Mouse (Mus musculus) lung, postnatal 4 days (tissue): ENCODE data around the gene Gltp.

Experiments
- DNase-seq, 2 experiments: peaks; one replicate each; pipeline ENCODE4 v3.0.0; 2021

The Gltp gene

DNA sequence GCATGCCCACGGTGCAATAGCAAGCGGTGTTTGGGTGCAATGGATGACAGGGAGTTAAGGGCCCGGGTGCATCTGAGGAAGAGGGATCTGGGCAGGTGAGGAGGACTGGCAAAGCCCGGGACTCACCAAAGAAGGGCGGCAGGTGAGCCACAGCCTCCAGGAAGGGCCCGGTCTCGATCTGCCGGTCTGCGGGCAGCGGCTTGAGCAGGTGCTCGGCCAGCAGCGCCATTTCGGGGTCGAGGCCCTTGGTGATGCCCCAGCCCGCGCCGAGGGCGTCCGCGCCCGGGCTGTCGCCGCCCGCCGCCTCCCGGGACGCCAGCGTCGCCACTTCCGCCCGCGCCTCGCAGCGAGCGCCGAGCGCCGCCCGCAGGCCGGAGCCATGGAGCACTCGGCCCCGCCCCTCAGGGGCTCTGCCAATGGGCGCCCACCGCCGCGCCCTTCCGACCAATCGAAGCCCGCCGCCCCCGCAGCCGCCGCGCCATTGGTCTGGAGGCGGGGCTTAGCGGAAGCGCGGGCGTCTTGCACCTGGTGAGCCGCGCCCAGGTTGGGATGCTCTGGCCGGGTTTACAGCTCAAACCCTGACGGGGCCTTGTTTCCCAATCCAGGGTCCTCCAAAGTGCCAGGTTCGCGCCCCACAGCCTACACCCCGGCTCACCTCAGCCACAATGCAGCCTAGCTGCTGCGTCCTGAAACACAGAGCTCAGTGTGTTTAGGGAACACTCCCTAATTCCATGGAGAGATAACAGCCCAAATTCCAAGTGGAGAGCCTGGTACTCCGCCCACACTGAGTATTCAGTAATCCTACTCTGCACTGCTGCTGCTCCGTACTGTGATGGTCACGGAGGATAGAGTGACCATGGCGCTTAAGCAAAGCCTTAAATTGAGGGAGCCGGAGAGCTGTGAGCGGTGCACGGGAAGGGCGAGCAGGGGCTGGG is at the start of gene Gltp:
Gene Gltp, minus strand, starts transcription at position 352 of the 935 bp plus-strand sequence.
- peak; percentile 95 to 96 for DNase-seq

DNA sequence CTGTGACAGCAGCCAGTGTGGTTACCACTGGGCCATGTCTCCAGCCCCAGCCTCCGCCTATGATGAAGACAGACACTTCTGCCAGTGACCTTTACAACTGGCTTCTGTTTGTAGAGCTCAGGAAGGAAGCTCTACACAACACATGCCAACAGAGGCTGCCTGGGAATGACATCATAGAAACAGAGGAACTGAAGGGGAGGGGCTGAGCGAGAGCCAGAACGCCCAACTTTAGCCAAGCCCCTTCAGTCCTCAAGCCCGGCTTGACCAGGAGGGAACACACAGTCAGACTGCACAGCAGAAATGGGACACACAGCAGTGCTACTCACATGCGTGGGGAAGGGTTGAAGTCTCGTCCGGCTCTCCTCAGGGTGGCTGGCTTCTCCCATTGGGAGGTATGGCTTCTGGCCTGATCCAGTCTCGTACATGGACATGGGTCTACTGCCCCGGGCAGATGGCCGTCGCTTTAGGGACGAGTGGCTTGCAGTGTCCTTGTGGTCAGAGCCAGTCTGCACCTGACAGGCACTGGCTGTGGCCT is 48.0 kb upstream of the Gltp start:
- peak; percentile 78 to 83 for DNase-seq

DNA sequence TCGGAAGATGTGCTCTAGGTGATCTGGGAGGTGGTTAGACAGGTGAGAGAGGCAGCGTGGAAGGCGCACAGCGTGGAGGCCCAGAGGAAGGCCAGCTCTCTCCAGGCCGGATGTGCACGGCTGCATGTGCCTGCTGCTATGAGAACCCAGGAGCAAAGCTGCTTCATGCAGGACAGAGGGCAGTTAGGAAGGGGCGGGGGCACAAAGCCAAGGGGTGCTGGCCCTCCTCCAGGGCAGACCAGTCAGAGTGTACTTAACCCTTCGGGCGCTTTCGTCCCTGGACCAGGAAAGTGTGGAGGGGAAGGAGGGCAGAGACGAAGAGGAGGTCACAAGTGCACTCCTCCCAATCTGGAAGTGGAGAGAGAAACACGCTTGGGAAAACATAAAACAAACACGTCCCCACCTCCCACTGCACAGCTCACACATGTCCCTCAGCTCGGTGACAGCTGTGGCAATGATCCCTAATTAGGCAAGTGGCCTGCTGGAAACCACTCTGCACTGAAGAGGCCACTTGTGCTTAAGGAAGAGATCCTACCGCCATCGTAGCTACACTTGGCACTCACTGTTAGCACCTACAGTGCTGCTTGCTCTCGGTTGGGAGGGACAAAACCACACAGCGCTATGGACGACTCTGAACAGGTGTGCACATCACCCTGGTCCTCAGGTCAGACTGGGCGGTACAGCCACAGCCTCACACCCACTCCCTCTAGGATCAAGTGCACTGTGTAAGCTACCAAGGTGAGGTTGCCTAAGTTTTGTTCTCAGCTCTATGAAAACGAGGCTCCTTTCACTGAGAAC is 46.5 kb upstream of the Gltp start:
- peak; percentile 81 to 90 for DNase-seq

GRCm38 (mm10) chr5:114733606-114734005 is 42.8 kb upstream of the Gltp start:
- no peak for DNase-seq

GRCm38 (mm10) chr5:114731969-114732368 is 41.2 kb upstream of the Gltp start:
- DNase-seq: no peak

DNA sequence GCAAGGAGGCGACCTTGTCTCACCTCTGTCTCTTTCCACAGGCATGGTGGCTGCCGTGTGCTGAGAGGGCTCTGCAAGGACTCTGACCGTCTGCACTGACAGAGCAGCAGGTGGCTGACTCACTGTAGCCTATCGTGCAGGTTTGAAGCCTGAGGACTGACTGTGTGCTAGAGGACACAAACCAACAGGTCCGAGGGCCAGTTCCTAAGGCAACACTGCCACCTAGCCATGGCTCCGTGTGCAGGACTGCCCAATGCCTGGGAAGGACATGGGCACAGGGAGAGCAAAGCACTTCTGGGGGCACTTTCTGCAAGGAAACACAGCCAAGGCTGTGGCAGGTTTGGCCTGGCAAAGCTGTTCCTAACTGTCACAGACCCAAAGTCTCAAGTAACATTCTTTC is 40.7 kb upstream of the Gltp start:
- DNase-seq: no peak

- peak; percentile 26 to 65 for DNase-seq
Observed at GRCm38 (mm10) chr5:114730129-114730528, 39.3 kb upstream of the Gltp start.

DNA sequence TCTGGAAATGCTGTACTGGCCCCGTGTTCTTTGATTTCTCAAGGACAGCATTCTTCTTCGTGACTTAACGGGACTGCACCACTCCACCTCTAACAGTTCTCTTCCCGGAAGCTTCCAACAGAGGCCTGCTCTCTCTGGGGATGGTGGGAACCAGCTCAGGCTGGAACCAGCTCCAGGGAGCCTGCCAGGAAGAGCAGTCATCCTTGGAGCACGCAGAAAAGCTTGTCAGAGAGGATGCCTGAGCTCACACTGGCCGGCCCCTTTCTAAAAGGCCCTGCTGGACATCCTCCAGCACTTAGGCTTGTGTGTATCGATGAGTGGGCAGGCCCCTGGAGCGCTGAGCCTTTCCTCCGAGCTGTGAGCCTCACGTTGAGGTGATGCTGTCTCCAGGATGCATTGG is 37.4 kb upstream of the Gltp start:
- no peak for DNase-seq

DNA sequence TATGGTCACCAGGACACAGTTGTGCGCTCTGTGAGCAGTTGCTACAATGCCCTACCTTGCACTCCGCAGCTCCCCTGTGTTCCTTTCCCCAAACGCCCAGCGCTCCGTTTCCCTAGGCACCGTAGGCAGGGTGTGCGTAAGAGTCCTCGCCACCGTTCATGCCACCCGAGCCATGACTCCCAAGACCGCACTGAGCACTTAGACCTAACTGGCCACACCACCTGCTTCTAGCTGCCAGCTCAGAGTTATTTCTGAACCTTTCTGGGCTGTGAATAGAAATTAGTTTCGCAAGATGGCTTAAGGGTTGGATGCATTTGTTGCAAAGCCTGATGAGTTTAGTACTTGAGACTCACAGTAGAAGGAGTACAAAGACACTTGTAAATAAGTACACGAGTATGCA is 32.1 kb upstream of the Gltp start:
- DNase-seq: no peak

GRCm38 (mm10) chr5:114721969-114722368 is 31.2 kb upstream of the Gltp start:
- no peak for DNase-seq

GRCm38 (mm10) chr5:114720784-114721183 is 30.0 kb upstream of the Gltp start:
- no peak for DNase-seq

GRCm38 (mm10) chr5:114719928-114720270 is 29.1 kb upstream of the Gltp start:
- DNase-seq: no peak

DNA sequence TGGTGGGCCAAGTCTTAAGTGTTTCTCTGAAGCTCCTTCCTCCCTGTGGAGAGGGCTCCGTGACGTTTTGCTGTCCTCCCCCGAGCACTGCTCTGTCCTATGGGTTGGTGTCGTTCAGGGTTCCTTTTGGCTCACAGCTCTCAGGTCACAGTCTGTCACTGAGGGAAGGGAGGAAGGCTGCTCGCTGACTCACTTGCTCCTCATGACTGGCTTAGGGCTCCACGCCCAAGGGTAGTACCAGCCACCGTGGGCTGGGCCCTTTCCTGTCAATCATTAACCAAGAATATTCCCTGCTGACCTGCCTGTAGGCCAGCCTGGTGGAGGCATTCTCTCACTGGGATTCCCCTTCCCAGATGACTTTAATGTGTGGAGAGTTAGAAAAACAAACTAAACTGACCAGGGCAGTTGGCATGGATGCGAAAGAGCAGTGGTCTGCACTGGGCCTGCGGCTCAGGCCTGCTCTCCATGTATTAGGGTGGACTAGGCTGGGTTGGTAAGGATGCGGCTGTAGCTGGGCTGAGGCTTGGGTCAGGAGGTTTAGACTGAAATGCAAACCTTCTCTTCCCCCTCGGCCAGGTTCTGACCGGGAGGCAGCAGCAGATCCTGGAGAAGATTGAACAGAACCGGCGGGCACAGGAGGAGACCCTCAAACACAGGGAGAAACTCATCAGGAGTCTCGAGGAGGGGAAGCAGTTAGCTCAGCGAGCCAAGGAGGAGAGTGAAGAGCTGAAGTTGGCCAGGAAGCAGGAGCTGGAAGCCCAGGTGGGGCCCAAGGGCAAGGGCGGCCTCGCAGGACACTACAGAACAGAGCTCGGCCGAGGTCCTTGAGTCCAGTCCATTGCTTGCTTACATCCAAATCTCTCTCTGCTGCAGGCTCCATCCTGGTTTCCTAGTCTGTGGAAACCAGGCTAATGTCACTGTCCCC is 28.5 kb upstream of the Gltp start:
- no peak for DNase-seq

GRCm38 (mm10) chr5:114718483-114718882 is 27.7 kb upstream of the Gltp start:
- no peak for DNase-seq

DNA sequence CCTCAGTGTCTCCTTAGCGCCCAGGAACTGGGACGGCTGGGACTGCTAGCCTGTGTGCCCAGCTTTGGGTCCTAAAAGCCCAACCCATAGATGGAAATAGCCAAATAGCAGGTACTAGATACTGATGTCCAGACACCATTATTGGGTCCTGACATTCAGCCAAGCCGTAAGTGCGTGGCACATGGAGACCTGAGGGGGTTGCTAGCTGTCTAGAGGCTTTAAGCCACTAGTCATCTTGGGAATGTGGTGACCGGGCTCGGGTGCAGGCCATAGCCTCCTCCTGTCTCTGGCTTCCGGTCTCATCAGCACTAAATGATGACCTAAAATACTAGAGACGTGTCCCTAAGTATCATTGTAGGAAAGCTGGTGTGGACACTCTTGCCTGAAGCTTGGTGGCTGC is 27.2 kb upstream of the Gltp start:
- DNase-seq: no peak

DNA sequence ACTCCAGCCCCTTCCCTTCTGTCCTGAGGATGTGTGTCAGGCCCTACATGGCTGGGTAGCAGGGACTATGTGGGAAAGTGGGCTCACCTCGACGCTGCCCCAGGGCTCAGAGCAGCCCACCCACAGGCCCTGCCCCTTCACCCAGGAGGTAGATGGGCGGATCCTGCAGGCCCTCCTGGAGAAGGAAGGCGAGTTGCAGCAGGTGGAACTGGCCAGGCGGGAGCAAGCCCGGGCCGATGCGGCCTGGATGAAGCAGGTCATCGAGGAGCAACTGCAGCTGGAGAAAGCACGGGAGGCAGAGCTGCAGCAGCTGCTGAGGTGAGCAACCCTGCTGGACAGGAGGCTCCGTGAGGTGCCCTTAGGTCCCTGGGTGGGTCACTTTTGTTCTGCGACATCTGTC is 26.5 kb upstream of the Gltp start:
- no peak for DNase-seq

GRCm38 (mm10) chr5:114714551-114714950 is 23.8 kb upstream of the Gltp start:
- no peak for DNase-seq

- no peak for DNase-seq
Observed at GRCm38 (mm10) chr5:114709357-114709756, 18.6 kb upstream of the Gltp start.

- DNase-seq: no peak
Observed at GRCm38 (mm10) chr5:114708491-114708890, 17.7 kb upstream of the Gltp start.

DNA sequence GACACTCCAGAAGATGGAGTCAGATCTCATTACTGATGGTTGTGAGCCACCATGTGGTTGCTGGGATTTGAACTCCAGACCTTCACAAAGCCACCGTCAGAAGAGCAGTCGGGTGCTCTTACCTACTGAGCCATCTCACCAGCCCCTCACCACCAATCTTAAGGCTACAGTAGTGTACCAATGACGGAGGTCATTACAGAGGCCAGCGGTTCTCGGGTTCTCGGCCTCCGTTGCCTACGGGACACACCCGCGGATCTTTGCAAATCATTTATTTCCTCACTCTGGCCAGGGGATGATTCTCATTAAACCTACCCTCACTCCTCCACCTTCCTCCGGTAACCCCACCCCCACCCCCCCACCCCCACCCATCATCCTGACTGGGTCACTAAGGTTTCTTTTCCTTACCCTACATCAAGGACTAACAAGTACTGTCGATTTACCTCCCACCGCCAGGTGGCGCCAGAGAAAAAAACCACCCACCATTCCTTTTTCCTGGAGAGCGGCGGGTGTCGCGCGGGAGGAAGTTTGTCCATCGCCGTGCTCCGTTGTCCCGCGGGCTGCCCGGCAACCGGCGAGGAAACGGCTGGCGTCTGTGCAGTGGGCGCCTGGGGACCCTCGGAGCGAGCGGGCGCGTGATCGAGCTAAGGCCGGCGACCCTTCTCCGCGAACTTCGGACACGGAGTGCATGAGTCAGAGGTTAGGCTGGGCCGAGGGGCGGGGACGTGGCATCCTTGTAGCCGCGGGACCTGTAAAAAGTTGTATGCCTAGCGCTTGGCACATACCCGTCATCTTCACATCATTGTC is 16.7 kb upstream of the Gltp start, which contains the start of gene Tchp:
Gene Tchp, plus strand, starts transcription at position 496 of the 804 bp plus-strand sequence.
- peak; percentile 95 to 97 for DNase-seq
